Mouse (Mus musculus) cerebellum, adult 18-20 months (tissue): Measurements from ENCODE around the gene Nadk2.
A peak's percentile ranks its signal among the peaks of the same experiment; 100 is the strongest.

ENCODE experiments used
- DNase-seq, 2 experiments: peaks; one replicate each; pipeline ENCODE4 v3.0.0; 2021

Gene Nadk2

GRCm38 (mm10) chr15:9132693-9133443, 61.8 kb downstream of the Nadk2 start:
- DNase-seq = peak; percentile 61 to 65

DNA sequence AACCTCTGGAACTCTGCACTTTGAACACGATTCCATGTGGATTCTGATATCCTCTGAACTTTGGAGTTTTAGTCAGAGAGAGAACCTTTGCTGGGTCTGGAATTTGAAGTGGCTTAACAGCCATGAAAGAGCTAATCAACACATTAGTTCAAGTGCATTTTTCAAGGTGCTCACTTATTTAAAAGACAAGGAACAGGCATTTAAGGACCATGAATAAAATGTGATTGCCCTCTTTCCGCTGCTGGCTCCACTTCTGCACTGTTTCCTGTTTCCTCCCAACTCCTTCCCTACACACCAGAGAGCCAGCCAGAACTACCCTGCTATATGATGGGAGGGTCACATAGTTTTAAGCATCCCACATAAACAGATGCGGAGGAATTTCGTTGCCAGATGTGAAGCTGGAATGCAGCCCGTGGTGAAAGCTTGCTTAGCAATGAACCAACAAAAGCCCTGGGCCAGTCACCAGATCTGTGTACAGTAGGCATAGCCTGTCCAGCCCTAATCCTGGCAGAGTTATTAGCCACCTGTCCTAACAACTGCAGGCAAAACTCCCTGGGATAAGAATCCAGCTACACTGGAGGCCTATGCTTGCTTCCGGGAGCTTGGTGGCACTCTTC, 63.9 kb downstream of the Nadk2 start:
- no peak for DNase-seq

GRCm38 (mm10) chr15:9139447-9139846, 68.4 kb downstream of the Nadk2 start:
- DNase-seq = peak; percentile 17 to 26

DNA sequence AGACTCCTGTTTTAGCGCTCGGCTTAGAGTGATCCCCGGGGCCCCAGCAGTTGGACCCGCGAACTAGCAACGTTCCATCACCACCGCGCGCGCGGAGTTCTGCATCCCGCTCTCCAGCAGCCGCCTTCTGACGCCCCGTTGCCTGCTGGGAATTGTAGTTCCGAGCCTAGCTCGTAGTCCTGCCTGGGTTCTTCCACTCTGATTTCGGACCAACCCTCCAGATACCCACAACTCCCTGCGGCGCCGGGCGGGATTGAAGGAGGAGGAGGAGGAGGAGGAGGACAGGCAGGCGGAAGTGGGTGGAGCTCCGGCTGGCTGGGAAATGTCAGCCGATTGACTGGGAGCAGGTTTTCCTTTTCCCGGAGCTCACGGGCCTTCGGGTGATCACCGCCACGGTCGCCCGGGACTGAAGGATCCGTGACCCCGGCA, 69.2 kb downstream of the Nadk2 start, which contains the start of gene Lmbrd2:
Gene Lmbrd2 (plus strand): TSS at position 299 of the 429 bp plus-strand sequence.
- DNase-seq = peak; percentile 96 to 100

DNA sequence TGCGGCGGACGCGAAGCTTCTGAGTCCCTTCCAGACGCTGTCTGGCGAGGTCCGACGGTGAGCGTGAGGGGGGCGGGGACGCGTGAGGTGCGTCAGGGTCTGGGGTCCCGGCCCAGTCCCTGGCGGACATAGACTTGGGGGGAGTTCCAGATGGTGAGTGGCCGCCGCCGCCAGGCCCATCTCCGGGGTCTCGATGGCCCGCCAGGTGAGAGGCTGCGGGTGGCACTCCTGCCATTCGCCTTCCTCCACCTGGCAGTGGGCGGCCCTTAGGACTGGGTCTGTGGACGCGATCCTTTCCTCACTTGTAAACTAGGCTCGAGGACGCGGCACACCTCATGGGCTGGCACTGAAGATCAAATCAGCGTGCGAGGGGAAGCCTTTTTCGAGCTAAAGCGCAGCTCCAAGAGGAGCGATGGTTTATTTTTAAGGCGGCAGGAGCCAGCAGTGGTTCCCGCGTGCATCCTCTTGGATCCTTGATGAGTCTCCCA, 69.7 kb downstream of the Nadk2 start:
- peak in 1 of 2 experiments; percentile 68 for DNase-seq

GRCm38 (mm10) chr15:9155325-9155724, 84.3 kb downstream of the Nadk2 start, which contains the start of gene Skp2:
Gene Skp2 (minus strand): TSS chr15:9155425.
- DNase-seq = no peak
